Mouse (Mus musculus): ENCODE measurements around the gene Cnst. TPM values are rescaled to one million over a fixed set of nuclear protein-coding genes. Genes with fewer than 3 reads are reported as not detected.

The Cnst gene
- polyA plus RNA-seq (2012; fragmentation: generic; extraction: Trizol), result 1 to 10 TPM in 1 of 2 experiments, under 1 TPM in 1; 0.61 to 4.9 TPM

DNA sequence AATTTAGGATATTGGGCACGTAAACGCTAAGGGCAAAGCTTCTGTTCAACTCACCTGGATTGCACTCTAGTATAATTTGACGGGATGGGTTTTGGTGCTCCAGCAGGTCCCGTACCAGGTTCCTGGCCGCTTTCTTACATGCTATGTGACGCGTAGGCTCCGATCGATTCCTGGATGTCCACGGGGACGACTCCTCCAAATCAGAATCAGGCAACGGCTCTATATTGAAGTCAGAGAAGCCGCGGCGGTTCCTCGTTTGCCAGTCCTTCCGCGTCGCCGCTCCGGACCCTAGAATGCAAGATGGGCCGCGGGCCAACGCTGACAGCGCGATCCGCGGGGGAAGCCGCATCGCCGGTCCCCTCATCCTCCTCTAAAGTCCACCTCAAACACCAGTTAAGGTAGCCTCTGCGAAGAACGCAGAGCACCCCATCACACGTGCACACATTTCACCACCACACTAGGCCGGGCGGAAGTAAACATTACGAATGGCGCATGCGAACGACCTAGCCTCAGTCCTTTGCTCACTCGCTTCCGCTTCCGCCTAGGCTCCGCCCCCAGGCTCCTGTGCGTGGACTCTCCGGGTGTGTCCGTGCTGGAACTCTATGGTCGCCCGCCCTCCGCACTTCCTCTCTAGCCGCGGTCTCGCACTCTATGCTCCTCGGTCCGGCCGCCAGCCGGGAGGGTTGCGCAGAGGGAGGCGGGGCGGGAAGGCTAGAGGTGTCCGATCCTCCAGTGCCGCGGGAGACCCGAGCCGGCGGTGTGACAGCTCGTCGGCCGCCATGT lies at the start of gene Cnst, which contains the start of gene Tfb2m:
TSS of gene Cnst (plus strand) at position 603 of the 783 bp plus-strand sequence.
TSS of gene Tfb2m (minus strand) at position 500 of the 783 bp plus-strand sequence.

DNA sequence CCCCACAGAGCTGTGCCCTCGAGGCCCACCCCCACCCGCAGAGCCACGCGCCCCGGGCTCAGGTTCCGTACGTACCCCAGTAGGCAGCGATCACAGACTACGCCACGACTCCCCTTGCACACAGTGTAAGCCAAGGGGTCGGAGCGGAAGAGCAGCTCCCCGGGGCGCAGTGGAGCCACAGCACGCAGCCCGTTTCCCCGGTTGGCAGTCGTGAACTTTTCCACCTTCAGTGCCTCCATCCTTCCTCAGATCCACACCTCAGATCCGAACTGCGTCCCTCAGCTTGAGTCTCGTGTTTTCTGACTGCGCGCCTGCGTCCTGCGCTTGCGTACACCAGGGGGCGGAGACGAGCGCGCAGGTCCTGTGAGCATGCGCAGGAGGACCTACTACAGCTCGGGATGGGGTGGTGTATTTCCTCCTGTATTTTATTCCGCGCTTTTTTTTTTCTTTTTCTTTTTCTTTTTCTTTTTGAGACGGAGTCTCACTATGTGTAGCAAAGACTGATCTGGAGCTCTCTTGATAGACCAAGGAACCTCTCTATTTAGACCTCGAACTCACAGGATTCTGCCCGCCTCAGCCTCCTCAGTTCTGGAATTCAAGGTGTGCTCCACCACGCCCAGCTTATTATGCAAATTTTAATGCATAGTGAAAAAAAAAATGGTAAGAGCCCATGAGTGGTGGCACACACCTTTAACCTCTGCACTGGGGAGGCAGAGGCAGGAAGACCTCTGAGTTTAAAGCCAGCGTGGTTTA lies 28.3 kb upstream of the Cnst start, which contains the start of gene Smyd3:
TSS of gene Smyd3 (minus strand) at position 329 of the 753 bp plus-strand sequence.

DNA sequence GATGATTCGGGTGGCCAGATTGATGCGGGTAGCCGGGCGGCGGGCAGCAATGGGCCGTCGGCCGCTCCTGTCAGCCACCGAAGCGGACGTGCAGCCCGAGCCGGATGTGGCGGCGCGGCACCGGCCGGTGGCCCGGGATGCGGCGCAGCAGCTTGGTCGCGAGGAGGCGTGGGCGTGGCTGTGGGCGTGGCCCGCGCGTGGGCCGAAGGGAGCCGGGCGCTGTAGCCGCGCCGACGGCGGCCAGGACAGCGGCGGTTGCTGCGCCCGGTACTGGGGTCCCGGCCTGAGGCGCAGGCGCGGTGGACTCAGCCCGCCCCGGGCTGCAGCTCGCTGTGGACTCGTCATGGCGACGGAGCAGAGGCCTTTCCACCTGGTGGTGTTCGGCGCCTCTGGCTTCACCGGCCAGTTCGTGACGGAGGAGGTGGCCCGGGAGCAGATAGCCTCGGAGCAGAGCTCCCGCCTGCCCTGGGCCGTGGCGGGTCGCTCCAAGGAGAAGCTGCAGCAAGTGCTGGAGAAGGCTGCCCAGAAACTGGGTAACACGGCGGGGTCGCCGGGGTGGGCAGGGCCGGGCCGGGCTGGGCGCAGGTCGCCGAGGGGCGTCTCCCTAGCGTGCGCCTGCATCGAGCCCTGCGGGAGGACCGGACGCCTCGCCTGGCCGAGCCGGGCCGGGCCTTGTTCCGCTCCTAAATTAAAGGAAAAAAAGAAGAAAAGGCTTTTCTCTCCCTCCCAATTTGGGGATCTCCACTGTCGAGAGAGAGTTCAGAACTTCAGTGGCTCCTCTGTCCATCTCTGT lies 122.0 kb downstream of the Cnst start, which contains the start of gene Sccpdh:
TSS of gene Sccpdh (plus strand) at position 198 of the 793 bp plus-strand sequence.

Other genes with a start within 250 kb of the Cnst start
- gene Smyd3, start 28.3 kb upstream of the Cnst start, polyA plus RNA-seq (2012; fragmentation: generic; extraction: Trizol), result 1 to 10 TPM; 6.9 to 8.4 TPM
- gene Tfb2m, start 103 bp upstream of the Cnst start, polyA plus RNA-seq (2012; fragmentation: generic; extraction: Trizol), result 1 to 10 TPM in 1 of 2 experiments, under 1 TPM in 1; 0.50 to 6.2 TPM
- 10 to 100 TPM in 1 of 2 experiments, 1 to 10 TPM in 1; 2.9 to 19.2 TPM for gene Sccpdh, start 121.8 kb downstream of the Cnst start, polyA plus RNA-seq (2012; fragmentation: generic; extraction: Trizol)
- not detected for gene Kif28, start 198.9 kb downstream of the Cnst start, polyA plus RNA-seq (2012; fragmentation: generic; extraction: Trizol)

All from C3H10T1/2 (cell line).